Mouse (Mus musculus) left cerebral cortex, postnatal 14 days (tissue): ENCODE measurements around the gene Fsip2. TPM values are rescaled to one million over a fixed set of nuclear protein-coding genes. Genes with fewer than 3 reads are reported as not detected.
A peak's percentile ranks its signal among the peaks of the same experiment; 100 is the strongest.

Experiments
- DNase-seq, 2 experiments: peaks; one replicate each; pipeline ENCODE4 v3.0.0; 2021 to 2022; ENCODE audit warnings: low spot score in 2 of 2, mixed read lengths in 1 of 2
- intact Hi-C: fragments of 180-260 bp; cut with DNase I; formaldehyde crosslinking; loops from one replicate; pipeline ENCODE4 v1.15.1; 2025
- long read RNA-seq, 2 experiments: library from polyadenylated mRNA; stranded (forward); transcript quantifications; one replicate each; pipeline ENCODE4 v2.0.0; 2021
- total RNA-seq, 2 experiments: library from RNA; stranded (reverse); gene quantifications; 2 replicates each; pipeline ENCODE4 v1.2.3; 2021

The Fsip2 gene
- total RNA-seq, result under 1 TPM in 1 of 2 experiments, not detected in 1; 0.02 TPM
- long read RNA-seq, experiment 1, result 0 reads
- long read RNA-seq, experiment 2, result 0 reads

GRCm38 (mm10) chr2:82943472-82943871 is at the start of gene Fsip2:
Gene Fsip2, plus strand, starts transcription at chr2:82943634.
- intact Hi-C loops, result no loop called here
- no peak for DNase-seq

- DNase-seq, result no peak
- intact Hi-C loops, result no loop called here
Measured at GRCm38 (mm10) chr2:82963443-82963842, 20.0 kb downstream of the Fsip2 start.

DNA sequence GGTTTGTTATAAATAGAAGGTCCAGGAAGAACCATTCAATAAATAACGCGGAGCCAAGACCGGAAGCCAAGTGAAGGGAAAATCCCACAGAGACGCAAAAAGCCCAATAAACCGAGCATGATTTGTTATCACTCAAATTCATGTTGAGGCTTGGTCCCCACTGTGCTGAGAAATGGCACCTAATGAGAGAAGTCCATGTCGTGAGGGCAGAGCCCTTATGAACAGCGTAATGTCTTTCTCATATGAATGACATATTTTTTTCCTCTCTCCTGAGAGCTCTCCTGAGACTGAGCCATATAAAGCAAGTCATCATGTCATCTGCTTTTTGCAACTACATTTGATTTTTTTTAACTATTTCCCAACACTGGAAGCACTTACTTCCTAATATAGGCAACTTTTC is 82.4 kb downstream of the Fsip2 start:
- intact Hi-C loops, result no loop called here
- no peak for DNase-seq

- DNase-seq, result peak in 1 of 2 experiments; percentile 5
- intact Hi-C loops, result no loop called here
Measured at GRCm38 (mm10) chr2:83052914-83053690, 109.7 kb downstream of the Fsip2 start.
